Mouse (Mus musculus) CH12.LX (cell line): ENCODE data around the gene Pkmyt1. TPM values are rescaled to one million over a fixed set of nuclear protein-coding genes. Genes with fewer than 3 reads are reported as not detected.

ENCODE experiments used
- DNase-seq: peaks from one replicate; pipeline ENCODE4 v3.0.0-alpha.2; 2013; ENCODE audit errors: extremely low read depth
- H3K27ac ChIP-seq: 2 replicates; pipeline ENCODE4 v1.5.1; 2012; ENCODE audit warnings: low read depth, mild to moderate bottlenecking, control low read depth, moderate library complexity; ENCODE audit not compliant: insufficient read depth
- H3K27me3 ChIP-seq: replicated peaks from 2 replicates; pipeline ENCODE3; 2012; ENCODE audit warnings: inconsistent platforms
- H3K36me3 ChIP-seq, 2 experiments: replicated peaks in 1 of 2; 2 replicates each; pipeline versions ENCODE3 to v1.6.1; 2012; ENCODE audit warnings: inconsistent platforms in 1 of 2, low read length in 1 of 2, mild to moderate bottlenecking in 1 of 2, mixed read lengths in 1 of 2, moderate library complexity in 1 of 2; ENCODE audit not compliant: control insufficient read depth in 1 of 2, insufficient read depth in 1 of 2
- H3K4me1 ChIP-seq, 2 experiments: 2 replicates each; pipeline ENCODE4 v1.6.1; 2012; ENCODE audit warnings: inconsistent platforms in 1 of 2, moderate library complexity in 1 of 2; ENCODE audit not compliant: insufficient read depth in 2 of 2, control insufficient read depth in 1 of 2
- H3K4me2 ChIP-seq: 2 replicates; pipeline ENCODE4 v1.6.1; 2012; ENCODE audit warnings: low read depth, mild to moderate bottlenecking, control low read depth; ENCODE audit not compliant: poor library complexity, insufficient read depth, severe bottlenecking
- H3K4me3 ChIP-seq, 3 experiments: fragments of 150-350 bp in 1 of 3; sonication (generic) in 1 of 3; replicated peaks in 1 of 3; 2 replicates each; pipeline versions ENCODE3 to v1.5.1; 2011 to 2012; ENCODE audit warnings: low read depth in 2 of 3, low read length in 2 of 3, mild to moderate bottlenecking in 2 of 3, moderate library complexity in 2 of 3, control low read depth in 1 of 3, improper control_type of control experiment in 1 of 3, inconsistent platforms in 1 of 3, mixed read lengths in 1 of 3; ENCODE audit not compliant: poor library complexity in 1 of 3
- H3K79me2 ChIP-seq: replicated peaks from 2 replicates; pipeline ENCODE4 v1.6.1; 2012; ENCODE audit warnings: mild to moderate bottlenecking, moderate library complexity; ENCODE audit not compliant: control insufficient read depth, poor library complexity, insufficient read depth, severe bottlenecking; ENCODE audit errors: extremely low read depth
- H3K9ac ChIP-seq: 2 replicates; pipeline ENCODE4 v1.6.1; 2012; ENCODE audit warnings: low read depth, mild to moderate bottlenecking, control low read depth, moderate library complexity; ENCODE audit not compliant: insufficient read depth
- H3K9me3 ChIP-seq: replicated peaks from 2 replicates; pipeline ENCODE3; 2012; ENCODE audit warnings: low read length, inconsistent platforms, mixed read lengths
- BHLHE40 ChIP-seq: IDR thresholded peaks from 2 replicates; pipeline ENCODE4 v1.6.1; 2011; ENCODE audit warnings: mild to moderate bottlenecking, low read depth, low read length, improper control_type of control experiment
- CTCF ChIP-seq, 2 experiments: IDR thresholded peaks in 1 of 2; conservative IDR thresholded peaks in 1 of 2; 2 replicates each; pipeline ENCODE4 v1.5.1; 2011 to 2012; ENCODE audit warnings: low read depth in 2 of 2, low read length in 2 of 2, improper control_type of control experiment in 1 of 2, inconsistent platforms in 1 of 2, mild to moderate bottlenecking in 1 of 2, moderate library complexity in 1 of 2
- GABPA ChIP-seq: IDR thresholded peaks from 2 replicates; pipeline ENCODE4 v1.6.1; 2012; ENCODE audit warnings: low read depth, low read length, improper control_type of control experiment, inconsistent platforms; ENCODE audit not compliant: insufficient replicate concordance
- JUN ChIP-seq: IDR thresholded peaks from 2 replicates; pipeline ENCODE4 v1.6.1; 2011; ENCODE audit warnings: low read depth, mild to moderate bottlenecking, low read length, improper control_type of control experiment, moderate library complexity; ENCODE audit not compliant: insufficient read depth
- JUND ChIP-seq: conservative IDR thresholded peaks from 2 replicates; pipeline ENCODE4 v1.6.1; 2011; ENCODE audit warnings: low read depth, low read length, improper control_type of control experiment
- MAFK ChIP-seq: IDR thresholded peaks from 2 replicates; pipeline ENCODE4 v1.6.1; 2011; ENCODE audit warnings: low read length, improper control_type of control experiment; ENCODE audit not compliant: insufficient replicate concordance
- MAZ ChIP-seq: IDR thresholded peaks from 2 replicates; pipeline ENCODE4 v1.6.1; 2012; ENCODE audit warnings: low read depth, mild to moderate bottlenecking, inconsistent platforms, low read length, improper control_type of control experiment, moderate library complexity
- NRF1 ChIP-seq: IDR thresholded peaks from 2 replicates; pipeline ENCODE4 v1.6.1; 2014; ENCODE audit warnings: low read depth, mild to moderate bottlenecking, inconsistent platforms, low read length, improper control_type of control experiment, moderate library complexity
- PAX5 ChIP-seq: IDR thresholded peaks from 2 replicates; pipeline ENCODE4 v1.6.1; 2012; ENCODE audit warnings: low read length, inconsistent platforms, mixed read lengths
- RAD21 ChIP-seq: IDR thresholded peaks from 2 replicates; pipeline ENCODE4 v1.6.1; 2011; ENCODE audit warnings: low read depth, mild to moderate bottlenecking, low read length, improper control_type of control experiment, moderate library complexity
- SMC3 ChIP-seq: IDR thresholded peaks from 2 replicates; pipeline ENCODE4 v1.6.1; 2011; ENCODE audit warnings: low read depth, low read length, improper control_type of control experiment
- UBTF ChIP-seq: IDR thresholded peaks from 2 replicates; pipeline ENCODE4 v1.6.1; 2012; ENCODE audit warnings: low read depth, mild to moderate bottlenecking, inconsistent platforms, low read length, improper control_type of control experiment, moderate library complexity
- USF2 ChIP-seq: conservative IDR thresholded peaks from 2 replicates; pipeline ENCODE4 v1.6.1; 2011; ENCODE audit warnings: low read depth, low read length, improper control_type of control experiment
- ZKSCAN1 ChIP-seq: IDR thresholded peaks from 2 replicates; pipeline ENCODE4 v1.6.1; 2012; ENCODE audit warnings: low read depth, inconsistent platforms, low read length, improper control_type of control experiment, borderline replicate concordance
- ZNF384 ChIP-seq: IDR thresholded peaks from 2 replicates; pipeline ENCODE4 v1.6.1; 2012; ENCODE audit warnings: low read depth, low read length, improper control_type of control experiment, inconsistent platforms
- dilution Hi-C: fragments of 300-500 bp; cut with MboI; formaldehyde crosslinking; loops from 2 replicates; pipeline ENCODE4 v1.14.3; 2020; ENCODE audit warnings: low sequenced_read_pairs; ENCODE audit not compliant: extremely low pct_unique_long_range_greater_than_20kb, extremely low pct_ligation_motif_present
- in situ Hi-C: fragments of 300-500 bp; cut with MboI; formaldehyde crosslinking; loops from 3 replicates; pipeline ENCODE4 v1.14.3; 2019; ENCODE audit warnings: low sequenced_read_pairs, low pct_ligation_motif_present, low pct_unique_long_range_greater_than_20kb, mixed read lengths
- polyA plus RNA-seq: library from polyadenylated mRNA; unstranded; fragments of >175 nt; gene quantifications from 2 replicates; pipeline ENCODE4 v1.2.1, GENCODE M21; 2012; ENCODE audit warnings: low read depth; ENCODE audit not compliant: insufficient read length
- total RNA-seq, 2 experiments: library from RNA; depleted of rRNA; stranded (reverse); fragments of 300-350 nt in 1 of 2; fragments of >200 nt in 1 of 2; gene quantifications; 2 replicates each; pipeline ENCODE4 v1.2.3; 2012 to 2014

The Pkmyt1 gene
- total and polyA plus RNA-seq, 3 experiments: 12.6 to 37.0 (median 25.4) TPM

DNA sequence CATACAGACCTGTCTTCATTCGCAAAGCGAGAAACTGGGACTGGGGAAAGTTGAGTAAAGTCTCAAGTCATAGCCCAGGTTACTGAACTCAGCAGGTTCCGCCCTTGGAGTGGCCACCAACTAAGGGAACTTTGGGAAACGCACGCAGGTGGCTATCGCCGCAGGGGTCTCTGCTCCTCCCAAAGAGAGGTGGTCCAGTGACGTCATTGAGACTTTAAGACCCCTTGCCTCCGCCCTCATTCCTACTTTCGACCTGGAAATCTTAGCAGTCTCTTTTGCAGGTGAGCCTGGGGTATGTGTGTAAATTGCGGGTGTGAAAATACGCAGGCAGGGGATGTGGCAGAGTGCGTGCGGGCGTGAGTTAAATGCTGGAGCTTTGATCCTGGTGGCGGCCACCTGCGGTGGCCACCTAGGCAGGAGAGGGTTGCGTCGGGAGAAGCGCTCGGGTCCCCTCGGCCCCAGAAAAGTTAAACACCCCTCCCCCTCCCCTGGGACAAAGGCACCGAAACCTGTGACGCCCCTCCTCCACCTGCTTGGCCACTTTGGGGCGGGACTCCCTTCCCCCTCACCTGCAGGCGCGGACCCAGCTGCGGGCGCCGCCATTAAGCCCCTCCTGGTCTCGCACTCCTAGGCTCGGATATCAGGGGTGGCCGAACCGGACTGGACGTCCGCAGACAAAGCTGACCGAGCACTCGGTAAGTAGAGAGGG is 46.9 kb upstream of the Pkmyt1 start, which contains the start of gene Cldn6:
TSS of gene Cldn6 (plus strand) at position 123 of the 709 bp plus-strand sequence.
- H3K9me3 ChIP-seq: no peaks in the 10 kb centered on the region
- H3K4me3 ChIP-seq: no peak within 1 kb of the TSS
- no peaks in the 10 kb centered on the region for H3K79me2 ChIP-seq
- in situ Hi-C loops (loop anchor here (10.0 kb wide), 1 partner anchor 46 kb away; the partner anchor contains the start of genes 1520401A03Rik and Pkmyt1), dilution Hi-C loops (no loop called here)
- no peak within 1 kb of the TSS; the same call in 1 of the 2 replicates for H3K4me2 ChIP-seq
- no peak within 1 kb of the TSS for H3K27ac ChIP-seq
- no peak for DNase-seq
- no peak within 1 kb of the TSS for H3K9ac ChIP-seq
- peaks cover 75% of the 10 kb centered on the region for H3K27me3 ChIP-seq
- H3K36me3 ChIP-seq: no peaks in the 10 kb centered on the region
- no peak for TF ChIP-seq JUN
- TF ChIP-seq UBTF: no peak
- TF ChIP-seq RAD21: no peak
- TF ChIP-seq PAX5: no peak
- TF ChIP-seq GABPA: no peak
- peaks cover 18 to 41% of the 10 kb centered on the region in 2 experiments for H3K4me1 ChIP-seq

GRCm38 (mm10) chr17:23680336-23680735 is 45.8 kb upstream of the Pkmyt1 start:
- H3K36me3 ChIP-seq: no peaks in the 10 kb centered on the region
- dilution Hi-C loops: no loop called here
- H3K9ac ChIP-seq: no peak overlapping the region
- no peaks in the 10 kb centered on the region for H3K79me2 ChIP-seq
- no peaks in the 10 kb centered on the region for H3K9me3 ChIP-seq
- no peak overlapping the region for H3K27ac ChIP-seq
- no peak overlapping the region for H3K4me2 ChIP-seq
- no peak for DNase-seq
- TF ChIP-seq NRF1: no peak
- no peak for TF ChIP-seq BHLHE40
- TF ChIP-seq SMC3: no peak
- no peak for TF ChIP-seq MAZ
- no peak for TF ChIP-seq MAFK
- TF ChIP-seq CTCF (conservative IDR thresholded peaks at IDR 0.05 in 1 of 2, IDR thresholded peaks at IDR 0.05 in 1 of 2; ENCODE audit: low read depth in 2 of 2, low read length in 2 of 2): no peak
- TF ChIP-seq USF2: no peak
- TF ChIP-seq JUND: no peak
- TF ChIP-seq ZKSCAN1: no peak
- TF ChIP-seq ZNF384: no peak
- in situ Hi-C loops: no loop called here
- peaks cover 18 to 35% of the 10 kb centered on the region in 2 experiments for H3K4me1 ChIP-seq
- H3K4me3 ChIP-seq: no peak overlapping the region
- peaks cover 85% of the 10 kb centered on the region for H3K27me3 ChIP-seq
